Mouse (Mus musculus): Measurements from ENCODE around the gene Tcl1b1. TPM values are rescaled to one million over a fixed set of nuclear protein-coding genes. Genes with fewer than 3 reads are reported as not detected.

The Tcl1b1 gene
- not detected for polyA plus RNA-seq (2017; shearing (Covaris generic))

GRCm38 (mm10) chr12:105159390-105159789 lies at the start of gene Tcl1b1:
Gene Tcl1b1, plus strand, starts transcription at chr12:105159690.

GRCm38 (mm10) chr12:105145714-105146113 lies 13.8 kb upstream of the Tcl1b1 start, which contains the start of gene Tcl1b2:
Gene Tcl1b2, plus strand, starts transcription at chr12:105146014.

GRCm38 (mm10) chr12:105176044-105176443 lies 16.6 kb downstream of the Tcl1b1 start, which contains the start of gene Tcl1b5:
Gene Tcl1b5, plus strand, starts transcription at chr12:105176344.

GRCm38 (mm10) chr12:105190743-105191142 lies 31.3 kb downstream of the Tcl1b1 start, which contains the start of gene Tcl1b3:
Gene Tcl1b3, plus strand, starts transcription at chr12:105191043.

GRCm38 (mm10) chr12:105201657-105202056 lies 42.2 kb downstream of the Tcl1b1 start, which contains the start of gene Tcl1b4:
Gene Tcl1b4, plus strand, starts transcription at chr12:105201957.

Other genes starting within 250 kb of the Tcl1b1 start
- 6.5 TPM for gene Syne3, start 149.9 kb upstream of the Tcl1b1 start, polyA plus RNA-seq (2017; shearing (Covaris generic))
- 11.0 TPM for gene Glrx5, start 127.0 kb upstream of the Tcl1b1 start, polyA plus RNA-seq (2017; shearing (Covaris generic))
- gene Tcl1b2, start 13.7 kb upstream of the Tcl1b1 start, polyA plus RNA-seq (2017; shearing (Covaris generic)) = not detected
- gene Tcl1b5, start 16.7 kb downstream of the Tcl1b1 start, polyA plus RNA-seq (2017; shearing (Covaris generic)) = not detected
- not detected for gene Tcl1b3, start 31.4 kb downstream of the Tcl1b1 start, polyA plus RNA-seq (2017; shearing (Covaris generic))
- gene Tcl1b4, start 42.3 kb downstream of the Tcl1b1 start, polyA plus RNA-seq (2017; shearing (Covaris generic)) = not detected
- gene Tcl1, start 63.1 kb downstream of the Tcl1b1 start, polyA plus RNA-seq (2017; shearing (Covaris generic)) = not detected
- gene Tunar, start 174.2 kb downstream of the Tcl1b1 start, polyA plus RNA-seq (2017; shearing (Covaris generic)) = not detected

All from inflammation-experienced regulatory T-cells, adult 16 weeks (primary cell).